Mouse (Mus musculus): Measurements from ENCODE around the gene Lgals3bp.

DNA sequence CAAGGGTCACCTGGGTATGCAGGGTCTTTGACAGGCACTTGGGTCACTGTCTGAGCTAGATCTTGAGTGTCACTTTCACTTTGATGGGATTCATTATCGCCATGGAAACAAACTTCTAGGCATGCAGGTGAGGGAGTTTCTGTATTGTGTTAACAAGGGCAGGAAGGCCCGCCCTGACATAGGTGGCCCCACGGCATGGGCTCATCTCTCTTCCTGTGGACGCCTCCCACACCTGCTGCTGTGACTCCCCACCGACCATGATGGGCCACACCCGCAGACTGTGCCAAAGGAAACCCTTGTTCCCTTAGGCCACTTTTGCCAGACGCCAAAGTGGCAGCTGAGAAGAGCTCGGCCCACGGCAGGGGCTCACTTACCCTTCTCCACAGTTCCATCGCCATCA, 8.6 kb upstream of the Lgals3bp start:
- TF ChIP-seq POLR2A (IDR thresholded peaks at IDR 0.05; ENCODE audit: borderline replicate concordance, extremely low read depth, insufficient read depth, insufficient read length, poor library complexity, severe bottlenecking): no peak
- no peak for TF ChIP-seq CTCF (IDR thresholded peaks at IDR 0.05; ENCODE audit: borderline replicate concordance, extremely low read depth, insufficient read depth, insufficient read length)

All from brain, embryonic 14.5 days (tissue).